Mouse (Mus musculus) lung, embryonic 14.5 days (tissue): Measurements from ENCODE around the gene Dennd5b. TPM values are rescaled to one million over a fixed set of nuclear protein-coding genes. Genes with fewer than 3 reads are reported as not detected.

Experiments
- ATAC-seq: fragments of 200-750 bp; cut with Nextera tagmentation; 2 replicates; pipeline ENCODE4 v1.8.0; 2017; ENCODE audit warnings: mild to moderate bottlenecking, moderate TSS enrichment, moderate library complexity; ENCODE audit not compliant: insufficient read depth
- DNase-seq: peaks from one replicate; pipeline ENCODE4 v3.0.0-alpha.2; 2015
- H3K27ac ChIP-seq: fragments of 300-500 bp; sonication (generic); 2 replicates; pipeline ENCODE4 v1.5.1; 2014; ENCODE audit warnings: low read depth, mild to moderate bottlenecking, moderate library complexity
- H3K27me3 ChIP-seq: fragments of 300-500 bp; sonication (generic); 2 replicates; pipeline ENCODE4 v1.6.1; 2014; ENCODE audit warnings: low read length, control low read depth; ENCODE audit not compliant: insufficient read depth
- H3K36me3 ChIP-seq: fragments of 300-500 bp; sonication (generic); 2 replicates; pipeline ENCODE4 v1.6.1; 2014; ENCODE audit warnings: control low read depth; ENCODE audit not compliant: insufficient read depth
- H3K4me1 ChIP-seq: fragments of 300-500 bp; sonication (generic); 2 replicates; pipeline ENCODE4 v1.6.1; 2014; ENCODE audit warnings: antibody characterized with exemption, control low read depth; ENCODE audit not compliant: insufficient read depth
- H3K4me2 ChIP-seq: fragments of 300-500 bp; sonication (generic); 2 replicates; pipeline ENCODE4 v1.6.1; 2014; ENCODE audit warnings: mild to moderate bottlenecking
- H3K4me3 ChIP-seq: fragments of 300-500 bp; sonication (generic); 2 replicates; pipeline ENCODE4 v1.5.1; 2014; ENCODE audit warnings: low read depth, low read length
- H3K9ac ChIP-seq: fragments of 300-500 bp; sonication (generic); 2 replicates; pipeline ENCODE4 v1.6.1; 2014
- H3K9me3 ChIP-seq: fragments of 300-500 bp; sonication (generic); 2 replicates; pipeline ENCODE4 v1.6.1; 2016; ENCODE audit warnings: low read depth, low read length, control low read depth
- CTCF ChIP-seq: IDR thresholded peaks from 2 replicates; pipeline ENCODE4 v1.5.1; 2016; ENCODE audit warnings: antibody characterized with exemption, low read depth
- WGBS: fragments of 180-500 bp; shearing (Covaris S2); extraction: QIAGEN DNeasy Blood & Tissue Kit; methylation state at CpG from one replicate; pipeline ENCODE4 v1.1.7; 2014; 5-methylcytosine and 5-hydroxymethylcytosine counted together
- polyA plus RNA-seq: library from polyadenylated mRNA; unstranded; fragments of >200 nt; fragmentation: Nextera tagmentation; extraction: Ambion mirVana; gene quantifications from 2 replicates; pipeline ENCODE4 v1.2.1, GENCODE M21; 2014

The Dennd5b gene
- polyA plus RNA-seq, 1 experiment from 2014 or later, result 9.8 TPM

- WGBS, result 93% methylated on average over 6 of the region's 6 CpGs
- no peaks in the 10 kb centered on the region for H3K36me3 ChIP-seq
- no peak overlapping the region for H3K4me3 ChIP-seq
- no peaks in the 10 kb centered on the region for H3K27me3 ChIP-seq
- H3K4me2 ChIP-seq, result no peak overlapping the region
- no peak overlapping the region for H3K9ac ChIP-seq
- H3K4me1 ChIP-seq, result no peaks in the 10 kb centered on the region; the same call in 1 of the 2 replicates
- no peak overlapping the region for H3K27ac ChIP-seq
- no peaks in the 10 kb centered on the region for H3K9me3 ChIP-seq
- no peak for TF ChIP-seq CTCF
- ATAC-seq (no peak), DNase-seq (no peak)
Observed at GRCm38 (mm10) chr6:149092406-149092805, 9.1 kb downstream of the Dennd5b start.

- Histone ChIP-seq H3K27me3 (no peaks in the 10 kb centered on the region), H3K4me1 (no peaks in the 10 kb centered on the region), H3K36me3 (0 out of 2 replicates have a peak, but pooled peaks cover 7% of the 10 kb centered on the region), H3K9ac (no peak overlapping the region), H3K4me2 (no peak overlapping the region), H3K9me3 (no peaks in the 10 kb centered on the region), H3K27ac (no peak overlapping the region), H3K4me3 (no peak overlapping the region)
- ATAC-seq, result no peak; the same call in 1 of the 2 replicates
- no peak for DNase-seq
- WGBS, result 76% methylated on average over 1 of the region's 1 CpGs
- no peak for TF ChIP-seq CTCF
Observed at GRCm38 (mm10) chr6:149077136-149077808, 24.2 kb downstream of the Dennd5b start.

- ATAC-seq, result no peak
- Histone ChIP-seq H3K4me1 (no peaks in the 10 kb centered on the region), H3K4me2 (no peak overlapping the region), H3K36me3 (0 out of 2 replicates have a peak, but pooled peaks cover 7% of the 10 kb centered on the region), H3K9ac (no peak overlapping the region), H3K9me3 (no peaks in the 10 kb centered on the region), H3K27me3 (no peaks in the 10 kb centered on the region), H3K4me3 (no peak overlapping the region), H3K27ac (no peak overlapping the region)
- no peak for TF ChIP-seq CTCF
- DNase-seq, result no peak
- 81% methylated on average over 4 of the region's 4 CpGs for WGBS
Observed at GRCm38 (mm10) chr6:149073854-149074253, 27.6 kb downstream of the Dennd5b start.

- Histone ChIP-seq H3K4me1 (no peaks in the 10 kb centered on the region), H3K36me3 (0 out of 2 replicates have a peak, but pooled peaks cover 9% of the 10 kb centered on the region), H3K27ac (no peak overlapping the region), H3K4me2 (no peak overlapping the region), H3K27me3 (no peaks in the 10 kb centered on the region), H3K9me3 (no peaks in the 10 kb centered on the region), H3K9ac (no peak overlapping the region), H3K4me3 (no peak overlapping the region)
- 36% methylated on average over 3 of the region's 3 CpGs for WGBS
- ATAC-seq (peak; percentile 85; the same call in 1 of the 2 replicates), DNase-seq (peak; percentile 73)
- no peak for TF ChIP-seq CTCF
Observed at GRCm38 (mm10) chr6:149072873-149073272, 28.6 kb downstream of the Dennd5b start.

- Histone ChIP-seq H3K9me3 (no peaks in the 10 kb centered on the region), H3K27ac (no peak overlapping the region), H3K9ac (no peak overlapping the region), H3K27me3 (no peaks in the 10 kb centered on the region), H3K36me3 (0 out of 2 replicates have a peak, but pooled peaks cover 6% of the 10 kb centered on the region), H3K4me2 (no peak overlapping the region), H3K4me1 (no peaks in the 10 kb centered on the region), H3K4me3 (no peak overlapping the region)
- ATAC-seq (no peak), DNase-seq (no peak)
- no peak for TF ChIP-seq CTCF
- WGBS, result 80% methylated on average over 4 of the region's 4 CpGs
Observed at GRCm38 (mm10) chr6:149070592-149071124, 30.8 kb downstream of the Dennd5b start.

- no peak overlapping the region for H3K4me2 ChIP-seq
- H3K9ac ChIP-seq, result no peak overlapping the region
- no peak overlapping the region for H3K27ac ChIP-seq
- H3K4me1 ChIP-seq, result no peaks in the 10 kb centered on the region
- H3K4me3 ChIP-seq, result no peak overlapping the region
- TF ChIP-seq CTCF, result no peak
- H3K36me3 ChIP-seq, result 0 out of 2 replicates have a peak, but pooled peaks cover 6% of the 10 kb centered on the region
- ATAC-seq, result no peak
- no peaks in the 10 kb centered on the region for H3K27me3 ChIP-seq
- H3K9me3 ChIP-seq, result no peaks in the 10 kb centered on the region
- DNase-seq, result no peak
Observed at GRCm38 (mm10) chr6:149063382-149063781, 38.1 kb downstream of the Dennd5b start.

GRCm38 (mm10) chr6:149060670-149061387 is 40.7 kb downstream of the Dennd5b start:
- no peak for TF ChIP-seq CTCF
- Histone ChIP-seq H3K9ac (no peak overlapping the region), H3K27me3 (no peaks in the 10 kb centered on the region), H3K36me3 (no peaks in the 10 kb centered on the region), H3K27ac (no peak overlapping the region), H3K4me1 (no peaks in the 10 kb centered on the region), H3K4me2 (no peak overlapping the region), H3K9me3 (no peaks in the 10 kb centered on the region), H3K4me3 (no peak overlapping the region)
- ATAC-seq (no peak), DNase-seq (no peak)
- WGBS, result 80% methylated on average over 5 of the region's 5 CpGs
